Mouse (Mus musculus): ENCODE data around the gene Cldn14.

Cldn14 gene

DNA sequence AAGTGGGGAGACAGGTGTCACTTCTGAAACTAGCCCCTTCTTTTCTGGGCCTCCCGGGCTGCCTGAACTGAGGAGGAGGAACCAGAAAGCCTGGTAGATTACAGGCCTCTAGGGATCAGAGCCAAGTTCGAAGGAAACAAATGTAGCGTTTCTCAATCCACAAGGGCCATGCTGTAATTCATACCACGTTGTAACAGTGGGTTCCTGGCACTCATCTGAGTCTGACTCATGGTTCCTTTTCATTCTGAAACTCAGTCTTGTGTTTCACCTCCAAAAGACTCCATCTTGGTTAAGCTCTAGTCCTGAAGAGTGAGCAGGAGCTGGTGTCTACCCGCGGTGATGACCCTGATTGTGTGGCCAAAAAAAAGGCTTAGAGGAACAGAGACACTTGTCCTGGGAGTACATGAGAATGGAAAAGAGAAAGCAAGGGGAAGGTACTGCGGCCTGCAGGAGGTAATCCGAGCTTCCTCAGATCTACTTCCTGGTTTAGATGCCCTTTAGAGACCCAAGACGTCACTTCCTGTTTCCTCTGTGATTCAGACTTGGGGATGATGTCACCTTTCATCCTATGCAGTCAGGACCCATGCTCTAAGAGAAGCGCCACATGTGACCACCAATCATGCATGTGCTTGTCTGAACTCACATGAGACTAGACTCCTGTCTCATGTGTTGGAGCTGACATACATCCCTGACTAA, 94.6 kb downstream of the Cldn14 start:
- DNase-seq (ENCODE audit: low read depth, low spot score), result no peak

DNA sequence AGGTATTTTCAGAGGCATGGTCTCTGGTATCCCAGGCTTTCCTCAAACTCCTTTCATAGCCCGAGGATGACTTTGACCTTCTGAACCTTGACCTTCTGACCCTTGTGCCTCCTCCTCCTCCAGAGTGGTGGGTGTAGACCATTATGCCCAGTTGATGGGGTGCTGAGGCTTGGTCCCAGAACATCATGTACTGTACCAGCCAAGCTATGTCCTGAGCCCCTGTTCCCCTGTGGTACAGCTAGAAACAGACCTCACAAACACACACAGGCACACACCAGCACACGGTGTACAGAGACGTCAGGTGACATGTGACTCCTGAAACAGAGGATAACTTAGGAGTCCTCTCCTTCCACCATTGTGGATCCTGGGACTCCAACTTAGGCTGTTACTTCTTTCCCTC, 95.8 kb downstream of the Cldn14 start:
- DNase-seq (ENCODE audit: low read depth, low spot score), result no peak

DNA sequence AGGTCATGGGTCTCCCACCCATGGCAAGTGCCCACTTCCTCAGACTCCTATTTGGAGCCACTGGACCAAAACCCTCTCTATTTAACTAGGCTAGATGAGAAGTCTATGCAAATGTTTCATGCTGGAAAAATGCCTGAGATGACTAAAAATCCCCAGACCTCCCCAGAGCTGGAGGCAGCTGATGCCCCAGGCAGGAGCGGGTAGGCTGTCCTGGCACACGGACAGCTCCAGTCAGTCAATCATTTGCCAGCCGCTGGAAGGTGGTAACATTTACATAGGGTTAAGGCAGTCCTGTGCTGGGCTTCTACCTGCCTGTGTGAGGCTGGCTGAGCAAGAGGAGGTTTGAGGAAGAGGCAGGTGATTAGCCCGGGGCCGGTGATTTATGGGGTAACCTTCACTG, 96.5 kb downstream of the Cldn14 start:
- DNase-seq (ENCODE audit: low read depth, low spot score), result no peak

DNA sequence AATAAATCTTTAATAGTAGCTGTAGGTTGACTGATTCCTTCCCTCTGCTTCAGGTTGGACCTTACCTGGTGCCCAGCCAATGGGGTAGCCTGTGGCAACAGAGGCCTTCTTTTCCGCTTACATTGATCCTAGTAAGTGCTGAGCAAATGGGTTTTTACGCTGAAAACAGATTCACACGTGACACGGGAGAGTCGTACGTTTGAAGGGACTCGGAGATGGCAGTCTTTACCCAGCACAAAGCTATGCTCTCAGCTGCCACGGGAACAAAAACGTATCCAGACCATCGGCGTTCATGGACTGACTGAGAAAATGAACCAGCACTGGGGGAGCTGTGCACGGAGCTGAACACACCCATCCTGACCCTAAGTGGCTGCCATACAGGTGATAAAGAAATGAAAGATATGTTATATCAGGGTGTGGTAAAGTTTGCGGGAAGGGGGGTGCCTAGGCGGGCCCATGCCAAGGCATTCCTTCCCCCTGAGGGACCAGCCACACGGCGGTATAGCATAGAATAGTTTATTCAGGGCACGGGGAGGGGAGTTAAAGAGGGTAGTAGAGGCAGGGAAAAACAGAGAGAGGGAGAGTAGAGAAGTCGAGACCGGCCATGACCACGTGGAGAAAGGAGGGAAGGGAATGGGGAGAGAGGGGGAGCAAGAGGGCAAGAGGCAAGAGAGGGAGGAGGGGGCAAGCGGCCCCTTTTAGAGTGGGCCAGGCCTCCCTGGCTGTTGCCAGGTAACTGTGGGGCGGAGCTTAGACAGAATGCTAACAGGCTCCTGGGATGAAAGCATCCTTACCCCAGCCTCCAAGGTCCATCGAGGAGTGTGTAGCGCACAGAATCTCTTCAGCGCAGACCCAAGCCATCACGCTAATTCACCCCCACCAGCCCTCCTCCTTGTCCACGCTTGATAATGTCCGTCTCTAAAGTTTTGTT, 97.6 kb downstream of the Cldn14 start:
- no peak for DNase-seq (ENCODE audit: low read depth, low spot score)

DNA sequence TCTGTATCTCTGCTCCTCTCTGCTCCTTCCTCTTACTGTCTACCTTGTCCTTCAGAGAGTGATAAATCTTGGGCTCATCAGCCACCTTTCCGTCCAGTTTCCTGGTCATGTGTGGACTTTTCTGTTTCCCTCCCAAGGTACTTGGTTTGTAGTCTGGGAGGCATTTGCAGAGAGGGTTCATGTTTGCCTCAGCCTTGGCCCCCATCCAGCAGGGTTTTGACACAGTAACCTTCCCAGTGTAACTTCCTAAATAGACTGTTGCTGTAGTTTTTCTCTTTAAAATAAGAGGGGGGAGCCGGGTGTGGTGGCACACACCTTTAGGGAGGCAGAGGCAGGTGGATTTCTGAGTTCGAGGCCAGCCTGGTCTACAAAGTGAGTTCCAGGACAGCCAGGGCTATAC, 98.7 kb downstream of the Cldn14 start:
- DNase-seq (ENCODE audit: low read depth, low spot score), result no peak

DNA sequence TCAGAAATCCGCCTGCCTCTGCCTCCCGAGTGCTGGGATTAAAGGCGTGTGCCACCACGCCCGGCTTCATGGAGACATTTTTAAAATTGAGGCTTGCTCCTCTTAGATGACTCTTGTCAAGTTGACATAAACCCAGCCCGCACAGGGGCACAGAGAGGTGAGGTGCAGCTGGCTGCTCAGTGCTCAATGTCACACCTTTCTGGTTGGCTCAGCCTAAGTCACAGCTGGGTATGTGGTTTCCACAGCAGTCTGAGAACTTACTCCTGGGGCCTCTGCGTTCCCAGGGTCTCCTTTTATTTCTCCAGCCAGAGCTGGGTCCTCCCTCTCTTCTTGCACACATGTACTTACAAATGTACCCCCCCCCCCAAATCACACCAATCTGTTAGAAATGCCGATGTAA, 100.4 kb downstream of the Cldn14 start:
- DNase-seq (ENCODE audit: low read depth, low spot score), result no peak

DNA sequence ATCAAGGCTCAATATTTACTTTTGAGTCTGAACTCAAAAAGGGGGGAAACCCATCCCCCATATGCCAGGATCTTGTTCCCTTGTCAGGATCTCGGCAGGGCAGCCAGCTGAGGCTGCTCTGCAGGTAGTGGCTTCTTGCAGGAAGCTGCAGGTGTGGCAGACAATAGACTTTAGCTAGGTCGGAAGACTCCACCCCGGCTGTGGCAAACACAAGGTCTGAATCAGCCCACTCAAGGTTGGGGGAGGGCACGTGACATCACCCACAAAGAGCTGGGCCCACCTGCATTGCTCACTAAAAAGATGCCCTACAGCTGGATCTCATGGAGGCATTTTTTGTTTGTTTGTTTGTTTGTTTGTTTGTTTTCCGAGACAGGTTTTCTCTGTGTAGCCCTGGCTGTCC, 100.9 kb downstream of the Cldn14 start:
- DNase-seq (ENCODE audit: low read depth, low spot score), result no peak

DNA sequence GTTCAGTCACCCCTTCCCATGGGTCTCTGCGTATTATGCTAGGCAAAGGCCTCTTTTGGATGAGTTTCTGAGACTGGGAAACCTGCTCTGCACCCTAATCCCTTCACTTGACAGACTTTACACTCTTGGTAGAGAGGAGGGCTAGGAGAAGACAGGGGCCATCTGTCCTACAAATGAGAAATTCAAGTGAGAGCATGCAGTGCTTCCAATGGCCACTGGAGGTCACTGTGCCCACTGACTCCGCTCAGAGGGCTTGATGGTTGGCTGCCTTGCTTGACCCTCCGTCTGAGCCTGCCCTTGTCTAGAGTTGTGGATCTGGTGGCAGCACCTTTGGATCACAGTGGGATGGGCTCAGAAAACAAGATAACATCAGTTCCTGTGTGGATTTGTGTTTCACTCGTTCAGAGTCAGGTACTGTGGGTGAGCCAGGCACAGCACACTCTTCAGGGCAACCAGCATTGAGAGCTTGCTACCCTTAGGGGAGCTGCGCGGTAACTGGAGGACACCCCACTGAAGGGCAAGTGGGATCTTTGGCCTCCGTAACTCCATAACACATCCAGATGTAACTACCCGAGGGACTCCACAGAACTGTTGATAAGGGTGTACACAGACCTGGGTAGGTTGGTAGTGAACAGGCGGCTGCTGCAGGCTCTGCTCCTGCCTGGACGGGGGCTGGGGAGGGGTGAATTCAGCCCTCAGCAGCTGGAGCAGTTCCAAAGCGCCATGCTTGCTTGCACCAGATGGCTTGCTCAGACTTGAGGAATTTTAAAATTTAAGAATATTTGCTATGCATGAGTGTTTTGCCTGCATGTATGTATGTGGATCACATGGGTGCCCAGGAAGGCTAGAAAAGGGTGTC, 102.3 kb downstream of the Cldn14 start:
- DNase-seq (ENCODE audit: low read depth, low spot score), result peak; percentile 62

DNA sequence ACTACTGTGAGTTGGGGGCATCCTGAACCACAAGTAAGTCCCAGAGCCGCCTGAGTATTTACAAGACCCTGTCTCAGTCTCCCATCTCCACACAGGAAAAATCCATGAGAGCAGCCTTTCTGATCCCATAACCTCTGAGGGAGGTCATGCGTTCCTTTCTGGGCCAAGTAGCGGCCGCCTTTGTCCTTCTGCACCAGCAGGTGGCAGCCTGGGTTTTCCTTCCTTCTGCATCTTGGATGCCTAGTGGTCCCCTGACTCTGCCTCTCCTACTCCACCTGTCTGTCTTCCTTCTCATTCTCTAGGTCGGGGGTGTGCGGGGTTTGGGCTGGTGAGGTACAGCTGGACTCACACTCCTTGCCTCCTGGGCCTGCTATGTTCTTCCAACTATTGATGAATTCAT, 105.6 kb downstream of the Cldn14 start:
- DNase-seq (ENCODE audit: low read depth, low spot score), result no peak

DNA sequence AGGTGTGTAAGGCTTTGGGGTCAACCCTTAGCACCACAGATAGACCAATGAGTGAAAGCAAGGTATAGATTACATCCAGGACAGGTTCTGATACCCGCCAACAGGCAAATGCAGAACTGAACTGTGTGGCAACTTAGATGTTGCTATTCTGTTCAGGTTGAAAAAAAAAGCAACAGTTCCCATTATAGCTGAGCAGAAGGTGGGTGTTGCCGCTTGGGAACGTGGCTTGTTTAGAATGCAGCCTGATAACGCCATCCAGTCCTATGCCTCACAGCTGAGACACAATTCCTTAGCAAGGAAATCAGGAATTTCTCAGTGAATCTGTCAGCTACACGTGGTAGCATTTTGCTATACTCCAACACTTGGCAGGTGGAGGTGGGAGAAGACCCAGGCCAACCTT, 115.4 kb downstream of the Cldn14 start:
- DNase-seq (ENCODE audit: low read depth, low spot score), result no peak

DNA sequence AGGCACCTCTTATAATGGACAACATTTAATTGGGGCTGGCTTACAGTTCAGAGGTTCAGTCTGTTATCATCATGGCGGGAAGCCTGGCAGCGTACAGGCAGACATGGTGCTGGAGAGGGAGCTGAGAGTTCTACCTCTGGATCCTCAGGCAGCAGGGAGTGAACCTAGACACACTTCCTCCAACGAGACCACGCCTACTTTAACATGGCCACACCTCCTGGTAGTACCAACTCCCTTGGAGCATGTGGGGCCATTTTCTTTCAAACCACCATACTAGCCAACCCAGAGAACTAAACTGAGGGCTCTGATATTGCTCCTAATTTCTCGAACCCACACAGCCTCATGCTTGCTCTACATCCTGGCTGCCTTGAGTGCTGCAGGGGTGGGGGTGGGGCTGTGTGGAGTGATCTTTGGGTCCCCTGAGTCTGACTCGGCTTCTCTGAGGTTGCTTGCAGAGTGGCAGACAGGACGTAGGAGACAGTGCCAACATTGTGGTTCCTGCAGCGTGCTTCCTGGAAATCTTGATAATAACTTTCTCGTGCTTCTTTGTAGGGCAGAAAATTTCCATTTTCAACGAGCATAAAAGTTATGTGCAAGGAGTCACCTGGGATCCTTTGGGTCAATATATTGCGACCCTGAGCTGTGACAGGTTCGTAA, 117.6 kb downstream of the Cldn14 start:
- no peak for DNase-seq (ENCODE audit: low read depth, low spot score)

DNA sequence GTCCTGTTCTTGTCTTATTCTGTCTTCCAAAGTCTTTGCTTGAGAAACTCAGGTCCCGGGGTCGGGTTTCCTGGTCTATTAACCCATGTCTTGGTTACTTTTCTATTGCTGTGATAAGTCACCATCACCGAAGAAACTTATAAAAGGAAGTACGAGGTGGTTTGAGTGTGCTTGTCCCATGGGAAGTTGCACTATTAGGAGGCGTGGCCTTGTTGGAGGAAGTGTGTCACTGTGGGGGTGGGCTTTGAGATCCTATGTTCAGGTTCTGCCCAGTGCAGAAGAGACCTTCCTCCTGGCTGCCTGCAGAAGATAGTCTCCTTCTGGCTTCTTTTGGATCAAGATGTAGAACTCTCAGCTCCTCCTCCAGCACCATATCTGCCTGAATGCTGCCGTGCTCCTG, 120.2 kb downstream of the Cldn14 start:
- no peak for DNase-seq (ENCODE audit: low read depth, low spot score)

DNA sequence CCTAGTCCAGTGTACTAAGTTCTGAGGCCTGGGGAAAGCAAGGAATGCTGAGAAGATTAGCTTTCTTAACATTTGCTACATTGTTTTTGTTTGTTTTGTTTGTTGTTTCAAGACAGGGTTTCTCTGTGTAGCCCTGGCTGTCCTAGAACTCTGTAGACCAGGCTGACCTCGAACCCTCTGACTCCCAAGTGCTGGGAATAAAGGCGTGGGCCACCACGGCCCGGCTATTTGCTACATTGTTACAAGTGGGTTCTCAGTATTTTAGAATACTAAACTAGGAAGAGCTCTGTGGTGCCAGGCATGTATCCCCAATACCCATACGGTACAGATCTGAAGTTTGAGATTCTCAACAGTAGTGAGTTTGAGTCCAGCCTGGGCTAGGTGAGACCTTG, 123.9 kb downstream of the Cldn14 start:
- DNase-seq (ENCODE audit: low read depth, low spot score), result no peak

DNA sequence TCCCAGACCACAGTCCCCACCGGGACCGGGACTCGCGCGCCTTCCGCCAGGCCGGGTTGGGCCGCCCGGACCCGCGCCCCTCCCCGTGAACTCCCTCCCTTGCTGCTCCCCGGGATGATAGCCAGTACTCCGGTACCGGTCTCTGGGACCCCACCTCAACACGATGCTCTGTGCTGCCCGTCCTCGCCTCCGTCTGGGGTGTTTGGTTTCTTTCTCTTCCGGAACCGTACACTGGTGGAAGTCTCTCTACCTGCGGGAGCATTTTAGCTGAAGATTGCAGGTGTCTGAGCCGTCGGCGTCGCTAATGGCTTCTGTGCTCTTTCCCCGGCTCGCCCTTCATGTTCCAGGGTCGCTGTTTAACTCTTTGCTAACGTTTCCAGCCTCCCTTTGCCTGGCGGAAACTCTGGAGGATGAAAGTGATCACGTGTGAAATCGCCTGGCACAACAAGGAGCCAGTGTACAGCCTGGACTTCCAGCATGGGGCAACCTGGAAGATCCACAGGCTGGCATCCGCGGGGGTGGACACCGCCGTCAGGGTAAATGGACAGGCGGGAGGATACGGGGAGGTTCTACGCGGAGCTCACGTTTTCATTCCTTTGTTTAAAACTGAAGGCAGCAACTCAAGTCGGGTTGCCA, 124.4 kb downstream of the Cldn14 start:
- DNase-seq (ENCODE audit: low read depth, low spot score), result peak; percentile 59

DNA sequence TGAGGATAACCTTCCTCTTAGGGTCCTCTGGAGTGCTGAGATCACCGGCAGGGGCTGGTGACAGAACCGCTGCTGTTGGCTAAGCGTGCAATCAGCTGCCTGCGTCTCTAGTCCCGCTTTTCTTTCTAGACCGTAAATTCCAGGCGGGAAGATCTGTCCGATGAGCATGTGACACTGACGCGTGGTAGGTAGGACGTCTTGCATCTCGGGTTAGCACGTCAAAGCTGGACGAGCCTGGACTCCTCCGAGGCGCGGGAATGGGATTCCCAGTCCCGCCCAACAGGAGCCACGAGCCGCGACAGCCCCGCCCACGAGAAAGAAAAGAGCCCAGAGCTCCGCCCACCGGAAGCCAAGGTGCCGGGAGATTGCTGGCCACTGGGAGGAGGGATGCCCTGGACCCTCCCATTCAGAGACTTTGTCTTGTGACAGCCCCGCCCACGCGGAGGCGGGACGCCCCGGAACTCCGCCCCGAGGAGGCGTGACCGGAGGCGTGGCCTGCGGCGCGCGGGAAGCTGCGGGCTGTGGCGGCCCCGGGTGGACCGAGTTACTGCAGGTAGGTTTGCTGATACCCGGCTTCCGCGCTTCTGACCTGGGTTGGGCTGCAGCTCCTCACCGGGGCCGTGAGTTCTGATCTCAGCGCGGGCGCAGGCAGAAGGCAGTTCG, 125.1 kb downstream of the Cldn14 start, which contains the start of gene Chaf1b:
TSS of gene Chaf1b (plus strand) at position 479 of the 663 bp plus-strand sequence.
- peak; percentile 97 for DNase-seq (ENCODE audit: low read depth, low spot score)

DNA sequence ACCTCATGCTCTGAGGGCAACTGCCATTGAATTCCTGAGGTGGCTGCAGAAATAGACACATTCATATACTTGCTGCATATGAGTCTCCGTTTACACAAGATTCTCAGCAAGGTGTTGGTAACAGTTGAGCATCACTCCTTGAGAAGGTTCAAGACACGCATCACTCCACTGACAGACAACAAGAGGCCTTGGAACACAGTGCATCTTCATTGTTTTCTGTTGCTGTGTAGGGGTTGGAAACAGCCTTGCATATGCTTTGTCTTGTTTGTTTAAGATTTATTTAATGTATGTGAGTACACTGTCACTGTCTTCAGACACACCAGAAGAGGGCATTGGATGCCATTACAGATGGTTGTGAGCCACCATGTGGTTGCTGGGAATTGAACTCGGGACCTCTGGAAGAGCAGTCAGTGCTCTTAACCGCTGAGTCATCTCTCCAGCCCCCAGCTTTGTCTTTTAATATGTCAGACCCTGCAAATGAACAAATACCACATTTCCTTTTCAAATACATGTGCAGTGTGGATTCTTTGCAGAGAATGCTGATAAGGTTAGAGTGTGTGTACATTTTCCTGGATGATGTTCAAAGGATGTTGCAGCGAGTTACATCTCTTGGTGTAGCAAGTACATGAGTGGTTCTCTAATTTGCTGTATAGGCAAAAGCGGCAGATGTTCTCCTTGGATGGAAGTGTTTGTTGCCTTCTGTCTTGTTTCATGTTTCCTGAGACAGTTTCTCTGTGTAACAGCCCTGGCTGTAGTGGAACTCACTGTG, 130.8 kb downstream of the Cldn14 start:
- no peak for DNase-seq (ENCODE audit: low read depth, low spot score)

DNA sequence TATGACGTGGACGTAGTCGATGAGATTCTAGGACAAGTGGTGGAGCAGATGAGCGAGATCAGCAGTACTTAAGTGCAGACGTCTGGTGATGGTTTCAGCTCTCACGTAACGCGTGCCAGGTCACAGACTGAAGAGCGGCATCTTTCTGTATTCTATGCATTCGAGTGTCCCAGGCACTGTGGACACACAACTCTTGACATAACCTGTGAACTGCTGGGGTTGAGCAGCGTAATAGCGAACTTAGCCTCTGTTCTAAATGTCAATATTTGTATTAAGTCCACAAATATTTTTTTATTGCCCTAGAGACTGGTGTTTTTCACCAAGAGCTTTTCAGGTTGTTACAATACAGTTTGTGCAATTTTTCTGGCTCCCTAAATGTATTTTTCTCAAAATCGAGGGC, 133.8 kb downstream of the Cldn14 start:
- DNase-seq (ENCODE audit: low read depth, low spot score), result no peak

Measured in forelimb bud, embryonic 11.5 days (tissue).